Mouse (Mus musculus) embryonic facial prominence, embryonic 13.5 days (tissue): ENCODE measurements around the gene Nanos2. TPM values are rescaled to one million over a fixed set of nuclear protein-coding genes. Genes with fewer than 3 reads are reported as not detected.

Experiments
- ATAC-seq: fragments of 200-750 bp; cut with Nextera tagmentation; 2 replicates; pipeline ENCODE4 v1.8.0; 2017; ENCODE audit warnings: low read depth; ENCODE audit not compliant: insufficient number of reproducible peaks, insufficient read depth, low FRiP score, low TSS enrichment
- H3K27ac ChIP-seq: fragments of 300-500 bp; sonication (generic); 2 replicates; pipeline ENCODE4 v1.5.1; 2015; ENCODE audit warnings: moderate library complexity, mild to moderate bottlenecking, inconsistent platforms
- H3K27me3 ChIP-seq: fragments of 300-500 bp; sonication (generic); 2 replicates; pipeline ENCODE4 v1.6.1; 2015; ENCODE audit warnings: mild to moderate bottlenecking, inconsistent platforms
- H3K36me3 ChIP-seq: fragments of 300-500 bp; sonication (generic); 2 replicates; pipeline ENCODE4 v1.6.1; 2015; ENCODE audit warnings: mild to moderate bottlenecking, inconsistent platforms
- H3K4me1 ChIP-seq: fragments of 300-500 bp; sonication (generic); 2 replicates; pipeline ENCODE4 v1.6.1; 2015; ENCODE audit warnings: inconsistent platforms
- H3K4me2 ChIP-seq: fragments of 300-500 bp; sonication (generic); 2 replicates; pipeline ENCODE4 v1.6.1; 2015; ENCODE audit warnings: moderate library complexity, mild to moderate bottlenecking, inconsistent platforms
- H3K4me3 ChIP-seq: fragments of 300-500 bp; sonication (generic); 2 replicates; pipeline ENCODE4 v1.5.1; 2015; ENCODE audit warnings: mild to moderate bottlenecking, inconsistent platforms
- H3K9ac ChIP-seq: fragments of 300-500 bp; sonication (generic); 2 replicates; pipeline ENCODE4 v1.6.1; 2015; ENCODE audit warnings: mild to moderate bottlenecking, inconsistent platforms
- H3K9me3 ChIP-seq: fragments of 300-500 bp; sonication (generic); 2 replicates; pipeline ENCODE4 v1.6.1; 2016; ENCODE audit warnings: inconsistent platforms
- WGBS: fragments of 180-500 bp; shearing (Covaris S2); methylation state at CpG from one replicate; pipeline ENCODE4 v1.1.7; 2015; ENCODE audit warnings: mixed read lengths; 5-methylcytosine and 5-hydroxymethylcytosine counted together
- polyA plus RNA-seq: library from polyadenylated mRNA; unstranded; fragments of >200 nt; fragmentation: Nextera tagmentation; extraction: Ambion mirVana; gene quantifications from 2 replicates; pipeline ENCODE4 v1.2.1, GENCODE M21; 2015

Nanos2 gene
- polyA plus RNA-seq, 1 experiment from 2014 or later = not detected

DNA sequence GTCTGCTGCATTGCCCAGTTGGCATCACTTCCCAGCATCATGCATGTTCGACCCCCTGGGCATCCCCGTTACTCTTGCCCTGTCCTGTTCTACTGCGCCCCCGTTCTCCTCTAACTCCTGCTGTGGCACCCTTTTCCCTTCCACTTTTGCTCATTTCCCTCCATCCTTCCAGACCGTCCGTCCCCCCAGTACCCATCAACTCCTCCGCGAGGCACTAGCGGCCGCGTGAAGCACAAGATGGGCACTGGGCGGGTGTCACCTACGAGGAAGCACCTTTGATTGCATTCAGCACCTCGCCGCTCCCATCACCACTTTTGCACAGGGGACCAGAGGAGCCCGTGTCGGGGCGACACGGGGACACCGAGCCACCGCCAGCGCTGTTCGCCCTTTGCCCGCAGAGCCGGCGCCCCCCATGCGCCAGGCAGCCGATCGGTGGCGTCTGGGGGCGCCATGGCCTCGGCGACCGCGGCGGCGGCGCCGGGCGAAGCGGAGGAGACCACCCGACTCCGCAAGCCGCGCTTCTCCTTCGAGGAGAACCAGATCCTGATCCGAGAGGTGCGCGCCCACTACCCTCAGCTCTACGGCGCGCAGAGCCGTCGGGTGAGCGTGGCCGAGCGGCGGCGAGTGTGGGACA, 4.6 kb downstream of the Nanos2 start:
- Histone ChIP-seq H3K4me1 (peaks cover 28% of the 10 kb centered on the region), H3K4me3 (peak overlapping the region; percentile 59), H3K9ac (peak overlapping the region; percentile 75), H3K4me2 (peak overlapping the region; percentile 89), H3K27me3 (peaks cover 30% of the 10 kb centered on the region), H3K27ac (no peak overlapping the region), H3K9me3 (no peaks in the 10 kb centered on the region), H3K36me3 (peaks cover 20% of the 10 kb centered on the region)
- WGBS = under 1% methylated on average over 59 of the region's 59 CpGs
- 0 out of 2 replicates have a peak, but pooled peaks have one; percentile 12 for ATAC-seq

DNA sequence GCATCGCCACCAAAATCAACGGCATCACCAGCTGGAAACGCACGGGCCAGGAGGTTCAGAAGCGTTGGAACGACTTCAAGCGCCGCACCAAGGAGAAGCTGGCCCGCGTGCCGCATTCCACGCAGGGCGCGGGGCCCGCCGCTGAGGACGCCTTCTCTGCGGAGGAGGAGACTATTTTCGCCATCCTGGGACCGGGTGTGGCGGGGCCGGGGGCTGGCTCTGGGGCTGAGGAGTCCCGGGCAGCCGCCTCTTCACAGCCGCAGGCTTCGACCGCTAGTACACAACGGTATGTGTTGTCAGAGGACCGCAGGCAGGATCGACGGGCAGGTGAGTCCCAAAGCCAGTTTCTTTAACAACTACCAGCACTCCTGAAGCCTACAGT, 5.1 kb downstream of the Nanos2 start:
- ATAC-seq = no peak
- peaks cover 30% of the 10 kb centered on the region for H3K27me3 ChIP-seq
- no peaks in the 10 kb centered on the region for H3K9me3 ChIP-seq
- WGBS = 2% methylated on average over 31 of the region's 31 CpGs
- H3K4me2 ChIP-seq = peak overlapping the region; percentile 89
- peaks cover 22% of the 10 kb centered on the region for H3K36me3 ChIP-seq
- H3K4me3 ChIP-seq = peak overlapping the region; percentile 59
- H3K27ac ChIP-seq = no peak overlapping the region
- peaks cover 28% of the 10 kb centered on the region for H3K4me1 ChIP-seq
- peak overlapping the region; percentile 75 for H3K9ac ChIP-seq

DNA sequence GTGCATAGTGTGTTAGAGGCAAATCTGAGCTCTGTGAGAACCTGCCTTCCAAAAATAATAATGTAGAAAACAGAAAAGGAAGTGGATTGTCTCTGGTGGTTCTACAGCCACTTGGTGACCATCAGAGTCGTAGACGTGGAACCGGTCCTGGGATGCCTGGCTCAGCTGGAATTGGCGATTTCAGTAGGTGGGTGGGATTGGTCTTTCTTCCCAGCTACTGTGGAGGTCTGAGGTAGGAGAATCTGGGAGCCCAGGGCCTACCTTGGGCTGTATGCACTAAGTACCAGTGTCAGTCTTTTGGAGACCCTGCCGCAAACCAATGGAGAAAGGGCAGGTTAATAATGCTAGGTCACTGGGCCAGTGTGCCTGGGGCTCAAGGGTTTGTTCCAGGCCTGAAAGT, 5.8 kb downstream of the Nanos2 start:
- Histone ChIP-seq H3K4me3 (peak overlapping the region; percentile 59), H3K4me2 (peak overlapping the region; percentile 89), H3K27ac (no peak overlapping the region), H3K9ac (peak overlapping the region; percentile 75; the same call in 1 of the 2 replicates), H3K36me3 (peaks cover 28% of the 10 kb centered on the region), H3K4me1 (peaks cover 28% of the 10 kb centered on the region), H3K9me3 (no peaks in the 10 kb centered on the region), H3K27me3 (peaks cover 24% of the 10 kb centered on the region)
- ATAC-seq = no peak
- 89% methylated on average over 5 of the region's 5 CpGs for WGBS

DNA sequence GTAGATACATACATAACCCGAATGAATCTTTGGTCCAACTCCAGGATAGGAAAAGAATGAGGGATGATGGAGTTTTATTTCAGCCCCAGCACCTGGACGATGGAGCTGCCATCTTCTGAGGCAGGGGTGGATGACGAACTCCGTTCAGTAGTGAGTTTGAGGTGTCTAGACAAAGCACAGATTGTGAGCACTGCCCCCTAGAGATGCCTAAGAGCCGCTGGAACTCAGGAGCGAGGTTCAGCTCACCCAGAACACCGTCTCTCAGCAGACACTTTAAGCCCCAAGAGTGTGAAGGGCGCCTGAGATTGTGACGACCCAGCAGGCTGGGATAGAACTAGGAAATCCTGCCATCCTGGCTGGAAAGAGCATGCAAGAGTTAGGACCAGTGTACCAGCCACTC, 11.6 kb downstream of the Nanos2 start:
- Histone ChIP-seq H3K27me3 (no peaks in the 10 kb centered on the region), H3K9ac (no peak overlapping the region), H3K4me3 (no peak overlapping the region), H3K36me3 (peaks cover 26% of the 10 kb centered on the region), H3K9me3 (no peaks in the 10 kb centered on the region), H3K27ac (no peak overlapping the region), H3K4me2 (no peak overlapping the region), H3K4me1 (peaks cover 24% of the 10 kb centered on the region)
- 41% methylated on average over 9 of the region's 9 CpGs for WGBS
- ATAC-seq = no peak

DNA sequence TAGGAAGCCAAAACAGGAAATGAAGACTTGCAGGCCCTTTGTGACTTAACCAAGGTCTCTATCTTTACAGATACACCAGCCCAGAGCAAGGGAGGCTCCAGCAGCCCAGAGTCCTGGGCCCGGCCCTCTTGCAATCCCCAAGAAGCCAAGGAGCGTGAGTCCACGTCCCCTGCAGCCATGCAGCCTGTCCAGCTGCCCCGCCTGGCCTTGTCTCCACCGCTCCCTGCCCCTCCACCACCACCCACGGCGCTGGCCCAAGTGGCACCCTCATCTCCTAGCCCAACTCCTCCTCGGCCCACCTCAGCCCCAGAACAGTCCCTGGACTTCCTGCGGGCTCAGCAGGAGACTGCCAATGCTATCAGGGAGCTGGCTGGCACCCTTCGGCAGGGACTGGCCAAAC, 13.2 kb downstream of the Nanos2 start:
- WGBS = 39% methylated on average over 10 of the region's 10 CpGs
- Histone ChIP-seq H3K4me3 (peak overlapping the region; percentile 38), H3K27ac (peak overlapping the region; percentile 48), H3K27me3 (no peaks in the 10 kb centered on the region), H3K36me3 (peaks cover 25% of the 10 kb centered on the region), H3K4me2 (peak overlapping the region; percentile 61), H3K9ac (peak overlapping the region; percentile 66), H3K9me3 (no peaks in the 10 kb centered on the region), H3K4me1 (peaks cover 33% of the 10 kb centered on the region)
- ATAC-seq = no peak

DNA sequence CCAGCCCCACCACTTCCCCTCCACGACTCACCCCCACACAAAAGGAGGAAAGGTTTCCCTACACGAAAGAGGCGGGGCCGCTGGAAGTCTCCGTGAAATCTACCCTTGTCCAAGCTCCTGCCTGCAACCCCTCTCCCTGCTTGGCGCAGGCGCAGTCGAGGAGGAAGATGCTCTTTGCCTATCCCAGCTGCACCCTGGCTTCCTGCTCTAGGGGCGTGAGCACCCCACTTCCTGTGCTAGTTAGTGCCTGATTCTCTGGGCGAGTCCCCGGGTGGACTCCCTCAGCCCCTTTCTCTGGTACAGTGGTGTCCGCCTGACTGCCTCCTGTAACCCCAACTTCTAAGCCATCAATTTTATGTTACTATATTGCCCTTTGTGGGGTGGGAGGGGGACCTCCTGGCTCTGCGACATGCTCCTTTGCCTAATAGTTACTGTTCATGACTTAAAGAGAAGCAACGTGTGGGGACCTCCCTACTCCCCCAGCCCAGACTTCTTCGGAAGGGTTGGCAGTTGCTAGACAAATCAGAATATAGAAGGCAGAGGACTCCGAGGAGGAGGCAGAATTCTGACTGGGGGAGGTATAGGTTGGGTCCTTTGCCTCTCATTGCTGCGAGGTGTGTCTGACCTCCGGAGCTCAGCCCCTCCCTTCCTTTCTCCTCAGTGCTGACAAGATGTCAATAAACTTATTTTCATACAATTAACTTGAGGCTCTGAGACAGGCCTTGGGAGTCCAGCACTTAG, 14.0 kb downstream of the Nanos2 start:
- peak overlapping the region; percentile 66 for H3K9ac ChIP-seq
- H3K27me3 ChIP-seq = no peaks in the 10 kb centered on the region
- ATAC-seq = no peak
- peaks cover 30% of the 10 kb centered on the region for H3K36me3 ChIP-seq
- peaks cover 41% of the 10 kb centered on the region for H3K4me1 ChIP-seq
- 37% methylated on average over 18 of the region's 18 CpGs for WGBS
- no peaks in the 10 kb centered on the region for H3K9me3 ChIP-seq
- H3K4me2 ChIP-seq = peak overlapping the region; percentile 61
- H3K27ac ChIP-seq = peak overlapping the region; percentile 83
- peak overlapping the region; percentile 38 for H3K4me3 ChIP-seq

DNA sequence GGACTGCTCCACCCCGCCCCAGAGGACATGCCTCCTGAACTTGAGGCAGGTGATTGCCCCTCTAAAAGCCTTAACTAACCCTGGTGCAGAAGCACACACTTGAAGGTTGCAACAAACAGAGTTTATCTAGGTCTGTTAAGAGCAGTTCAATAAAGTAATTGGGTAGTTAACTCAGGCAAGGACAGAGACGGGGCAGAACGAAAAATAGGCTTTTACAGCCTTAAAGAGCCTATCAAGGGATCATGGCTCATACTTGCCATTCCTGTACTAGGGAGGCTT, 14.5 kb downstream of the Nanos2 start:
- H3K9ac ChIP-seq = no peak overlapping the region
- peaks cover 45% of the 10 kb centered on the region for H3K4me1 ChIP-seq
- H3K9me3 ChIP-seq = no peaks in the 10 kb centered on the region
- peak overlapping the region; percentile 61 for H3K4me2 ChIP-seq
- 71% methylated on average over 3 of the region's 3 CpGs for WGBS
- H3K27me3 ChIP-seq = no peaks in the 10 kb centered on the region
- ATAC-seq = no peak
- H3K4me3 ChIP-seq = no peak overlapping the region
- H3K27ac ChIP-seq = peak overlapping the region; percentile 83
- H3K36me3 ChIP-seq = peaks cover 27% of the 10 kb centered on the region

DNA sequence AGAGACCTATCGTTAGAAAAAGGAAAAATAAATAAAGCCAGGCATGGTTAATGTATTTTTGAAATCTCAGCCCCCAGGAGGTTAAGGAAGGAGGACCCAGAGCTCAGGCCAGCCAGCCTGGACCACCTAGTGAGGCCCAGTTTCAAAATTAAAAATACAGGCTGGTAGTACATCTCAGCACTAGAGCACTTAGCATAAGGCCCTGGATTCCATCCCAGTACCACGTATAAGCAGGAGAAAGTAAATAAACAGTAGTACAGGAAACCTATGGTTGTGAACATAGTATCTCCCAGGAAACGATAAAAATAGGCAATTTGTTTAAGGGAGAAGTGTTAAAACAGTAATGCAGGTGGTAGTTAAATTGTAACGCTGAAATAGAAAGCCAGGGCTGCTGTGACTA, 14.9 kb downstream of the Nanos2 start:
- peak overlapping the region; percentile 83 for H3K27ac ChIP-seq

DNA sequence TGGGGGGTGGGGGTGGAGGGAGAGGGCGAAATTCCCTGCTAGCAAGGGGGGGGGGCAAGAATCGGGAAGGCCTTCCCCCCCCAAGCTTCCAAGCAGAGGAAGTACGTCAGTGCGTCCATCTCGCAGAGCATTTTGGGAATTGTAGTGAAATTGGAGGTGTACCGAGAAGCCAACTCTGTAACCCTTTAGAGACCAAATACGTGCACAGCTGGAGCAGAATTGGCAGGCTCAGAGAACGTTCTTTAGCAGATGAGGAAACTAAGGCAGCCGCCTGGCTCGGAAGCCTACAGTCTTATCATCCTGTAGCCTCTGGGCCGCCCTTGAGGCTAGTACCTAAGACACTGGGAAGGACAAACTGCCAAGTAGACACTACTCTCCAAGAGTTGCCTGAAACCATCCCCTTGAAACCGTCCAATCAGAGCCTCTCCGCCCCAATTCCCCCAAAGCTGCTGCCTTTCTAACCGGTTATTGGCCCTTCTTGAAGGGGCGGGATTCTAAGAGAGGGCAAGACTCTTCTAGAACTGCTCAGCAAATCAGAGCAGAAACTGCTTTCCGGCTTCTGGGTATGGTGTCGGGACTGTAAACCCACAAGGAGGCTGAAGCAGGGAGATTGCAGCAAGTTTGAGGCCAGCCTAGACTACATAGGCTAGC, 15.8 kb downstream of the Nanos2 start:
- H3K9ac ChIP-seq = peak overlapping the region; percentile 67
- peaks cover 30% of the 10 kb centered on the region for H3K36me3 ChIP-seq
- peak; percentile 22; the same call in 1 of the 2 replicates for ATAC-seq
- peak overlapping the region; percentile 67 for H3K4me2 ChIP-seq
- no peaks in the 10 kb centered on the region for H3K9me3 ChIP-seq
- 1% methylated on average over 17 of the region's 17 CpGs for whole genome bisulfite sequencing
- H3K4me1 ChIP-seq = peaks cover 54% of the 10 kb centered on the region
- H3K27ac ChIP-seq = peak overlapping the region; percentile 83
- no peaks in the 10 kb centered on the region for H3K27me3 ChIP-seq
- H3K4me3 ChIP-seq = peak overlapping the region; percentile 41

More for the DNA sequence above, 14.9 kb downstream of the Nanos2 start:
- peak overlapping the region; percentile 41 for H3K4me3 ChIP-seq
- H3K9ac ChIP-seq = peak overlapping the region; percentile 67
- no peak for ATAC-seq
- H3K4me2 ChIP-seq = peak overlapping the region; percentile 67
- 40% methylated on average over 4 of the region's 4 CpGs for WGBS
- peaks cover 49% of the 10 kb centered on the region for H3K4me1 ChIP-seq
- no peaks in the 10 kb centered on the region for H3K27me3 ChIP-seq
- no peaks in the 10 kb centered on the region for H3K9me3 ChIP-seq
- H3K36me3 ChIP-seq = peaks cover 30% of the 10 kb centered on the region

DNA sequence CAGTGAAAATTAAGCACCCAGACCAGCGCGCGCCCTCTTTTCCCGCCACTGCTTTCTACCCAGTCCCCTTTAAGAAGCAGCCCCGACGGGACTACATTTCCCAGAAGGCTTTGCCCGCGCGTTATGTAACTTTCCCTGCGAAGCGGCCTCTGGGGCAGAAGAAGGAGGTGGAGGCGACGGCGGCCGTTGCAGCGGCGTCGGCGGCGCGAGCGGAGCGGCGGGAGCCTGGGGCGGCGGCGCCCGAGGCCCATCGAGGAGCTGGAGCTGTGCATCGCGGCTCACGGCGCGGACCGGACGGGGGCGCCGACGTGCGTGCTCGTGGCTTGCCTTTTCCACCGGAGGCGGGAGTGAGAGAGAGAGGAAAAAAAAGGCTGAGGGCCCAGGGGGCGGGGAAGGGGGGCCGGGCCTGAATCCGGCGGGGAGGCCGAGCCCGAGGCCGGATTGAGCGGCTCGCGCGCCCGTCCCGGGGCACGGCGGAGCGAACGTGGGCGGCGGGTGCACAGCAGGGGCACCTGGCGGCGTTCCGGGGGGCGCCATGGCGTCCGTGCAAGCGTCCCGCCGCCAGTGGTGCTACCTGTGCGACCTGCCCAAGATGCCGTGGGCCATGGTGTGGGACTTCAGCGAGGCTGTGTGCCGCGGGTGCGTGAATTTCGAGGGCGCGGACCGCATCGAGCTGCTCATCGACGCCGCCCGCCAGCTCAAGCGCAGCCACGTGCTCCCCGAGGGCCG, 16.9 kb downstream of the Nanos2 start, which contains the start of gene Irf2bp1:
Gene Irf2bp1 (plus strand): TSS at position 143 of the 729 bp plus-strand sequence.
- peak; percentile 66 for ATAC-seq
- Histone ChIP-seq H3K9me3 (no peaks in the 10 kb centered on the region), H3K4me2 (peak within 1 kb of the TSS; percentile 99), H3K9ac (peak within 1 kb of the TSS; percentile 97), H3K36me3 (peaks cover 33% of the 10 kb centered on the region), H3K27ac (peak within 1 kb of the TSS; percentile 95), H3K27me3 (no peaks in the 10 kb centered on the region), H3K4me3 (peak within 1 kb of the TSS; percentile 88), H3K4me1 (peaks cover 54% of the 10 kb centered on the region)
- WGBS = under 1% methylated on average over 85 of the region's 90 CpGs

DNA sequence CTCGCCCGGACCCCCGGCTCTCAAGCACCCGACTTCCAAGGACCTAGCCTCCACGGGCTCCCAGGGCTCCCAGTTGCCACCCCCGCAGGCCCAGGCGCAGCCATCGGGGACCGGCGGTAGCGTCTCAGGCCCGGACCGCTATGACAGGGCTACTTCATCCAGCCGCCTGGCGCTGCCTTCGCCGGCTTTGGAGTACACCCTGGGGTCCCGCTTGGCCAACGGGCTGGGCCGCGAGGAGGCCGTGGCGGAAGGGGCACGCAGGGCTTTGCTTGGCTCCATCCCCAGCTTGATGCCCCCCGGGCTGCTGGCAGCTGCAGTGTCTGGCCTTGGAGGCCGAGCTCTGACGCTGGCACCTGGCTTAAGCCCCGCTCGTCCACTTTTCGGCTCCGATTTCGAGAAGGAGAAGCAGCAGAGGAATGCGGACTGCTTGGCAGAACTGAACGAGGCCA, 17.5 kb downstream of the Nanos2 start:
- Histone ChIP-seq H3K27me3 (no peaks in the 10 kb centered on the region), H3K9ac (peak overlapping the region; percentile 97), H3K36me3 (peaks cover 33% of the 10 kb centered on the region), H3K4me3 (peak overlapping the region; percentile 88), H3K4me2 (peak overlapping the region; percentile 99), H3K9me3 (no peaks in the 10 kb centered on the region), H3K4me1 (peaks cover 54% of the 10 kb centered on the region), H3K27ac (peak overlapping the region; percentile 95)
- WGBS = 4% methylated on average over 34 of the region's 34 CpGs
- no peak for ATAC-seq
